Mouse (Mus musculus) forebrain, embryonic 11.5 days (tissue): ENCODE results near the gene Gm6034. TPM values are rescaled to one million over a fixed set of nuclear protein-coding genes. Genes with fewer than 3 reads are reported as not detected.
"Not testable (repeated sequence)": the region's sequence is repeated elsewhere in the genome, so short reads cannot be mapped to it uniquely, and the experiment has no call there.

Experiments
- ATAC-seq: fragments of 200-750 bp; cut with Nextera tagmentation; replicated peaks from 2 replicates; pipeline ENCODE4 v1.8.0; 2017; ENCODE audit warnings: moderate TSS enrichment; ENCODE audit not compliant: low FRiP score
- DNase-seq: peaks from one replicate; pipeline ENCODE4 v3.0.0-alpha.2; 2017; ENCODE audit warnings: low spot score
- H3K27ac ChIP-seq: fragments of 300-500 bp; sonication (generic); 2 replicates; pipeline ENCODE4 v1.5.1; 2014; ENCODE audit warnings: low read depth, low read length
- H3K27me3 ChIP-seq: fragments of 300-500 bp; sonication (generic); 2 replicates; pipeline ENCODE4 v1.6.1; 2014; ENCODE audit warnings: mild to moderate bottlenecking, low read length, mixed read lengths; ENCODE audit not compliant: control insufficient read depth, insufficient read depth
- H3K36me3 ChIP-seq: fragments of 300-500 bp; sonication (generic); 2 replicates; pipeline ENCODE4 v1.6.1; 2014; ENCODE audit warnings: mild to moderate bottlenecking, low read length, moderate library complexity, mixed read lengths; ENCODE audit not compliant: control insufficient read depth, insufficient read depth
- H3K4me1 ChIP-seq: fragments of 300-500 bp; sonication (generic); replicated peaks from 2 replicates; pipeline ENCODE4 v1.6.1; 2014; ENCODE audit warnings: low read length, mixed read lengths; ENCODE audit not compliant: control insufficient read depth, insufficient read depth
- H3K4me2 ChIP-seq: fragments of 300-500 bp; sonication (generic); 2 replicates; pipeline ENCODE4 v1.6.1; 2014; ENCODE audit warnings: low read depth, mild to moderate bottlenecking, low read length, moderate library complexity, mixed read lengths; ENCODE audit not compliant: severe bottlenecking
- H3K4me3 ChIP-seq: fragments of 300-500 bp; sonication (generic); 2 replicates; pipeline ENCODE4 v1.5.1; 2014; ENCODE audit warnings: low read depth, low read length
- H3K9ac ChIP-seq: fragments of 300-500 bp; sonication (generic); 2 replicates; pipeline ENCODE4 v1.6.1; 2014; ENCODE audit warnings: low read length
- H3K9me3 ChIP-seq: fragments of 300-500 bp; sonication (generic); 2 replicates; pipeline ENCODE4 v1.6.1; 2016; ENCODE audit warnings: low read length, mixed read lengths; ENCODE audit not compliant: control insufficient read depth
- WGBS: fragments of 180-500 bp; shearing (Covaris S2); extraction: QIAGEN DNeasy Blood & Tissue Kit; methylation state at CpG from one replicate; pipeline ENCODE4 v1.1.7; 2014; 5-methylcytosine and 5-hydroxymethylcytosine counted together
- polyA plus RNA-seq: library from polyadenylated mRNA; unstranded; fragments of >200 nt; fragmentation: Nextera tagmentation; extraction: Ambion mirVana; gene quantifications from 2 replicates; pipeline ENCODE4 v1.2.1, GENCODE M21; 2014

Gene Gm6034
- polyA plus RNA-seq, 1 experiment from 2014 or later: not detected

DNA sequence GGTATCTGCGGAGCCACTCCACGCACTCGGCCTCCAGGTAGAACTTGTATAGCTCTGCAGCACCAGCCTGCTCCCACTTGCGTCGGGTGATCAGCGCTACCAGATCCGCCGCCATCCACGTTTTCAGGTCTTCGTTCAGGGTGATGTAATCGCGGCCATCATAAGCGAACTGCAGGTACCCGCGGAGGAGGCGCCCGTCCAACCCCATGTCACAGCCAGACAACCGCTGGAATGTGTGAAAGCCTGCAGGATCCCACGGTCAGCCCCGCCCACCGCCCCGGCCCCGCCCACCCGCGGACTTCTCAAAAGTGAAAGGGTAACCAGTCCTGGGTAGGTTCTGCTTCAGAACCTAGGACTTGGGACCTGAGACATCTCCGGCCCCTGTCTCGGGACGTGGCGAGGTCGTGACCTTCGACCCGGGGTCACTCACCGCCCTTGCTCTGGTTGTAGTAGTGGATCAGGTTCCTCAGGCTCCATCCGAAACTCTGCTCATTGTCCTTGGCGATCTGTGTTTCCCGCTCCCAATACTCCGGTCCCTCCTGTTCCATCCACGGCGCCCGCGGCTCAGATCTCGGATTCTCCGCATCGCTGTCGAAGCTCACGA, 40.6 kb downstream of the Gm6034 start:
- peak overlapping the region; percentile 49 for H3K4me3 ChIP-seq
- DNase-seq (peak; percentile 87), ATAC-seq (peak; percentile 78)
- H3K9me3 ChIP-seq: no peaks in the 10 kb centered on the region
- no peak overlapping the region for H3K27ac ChIP-seq
- H3K36me3 ChIP-seq: no peaks in the 10 kb centered on the region
- H3K4me1 ChIP-seq: no peaks in the 10 kb centered on the region
- H3K27me3 ChIP-seq: peaks cover 9% of the 10 kb centered on the region; the same call in 1 of the 2 replicates
- H3K4me2 ChIP-seq: peak overlapping the region; percentile 99
- peak overlapping the region; percentile 77 for H3K9ac ChIP-seq
- under 1% methylated on average over 45 of the region's 46 CpGs for WGBS

DNA sequence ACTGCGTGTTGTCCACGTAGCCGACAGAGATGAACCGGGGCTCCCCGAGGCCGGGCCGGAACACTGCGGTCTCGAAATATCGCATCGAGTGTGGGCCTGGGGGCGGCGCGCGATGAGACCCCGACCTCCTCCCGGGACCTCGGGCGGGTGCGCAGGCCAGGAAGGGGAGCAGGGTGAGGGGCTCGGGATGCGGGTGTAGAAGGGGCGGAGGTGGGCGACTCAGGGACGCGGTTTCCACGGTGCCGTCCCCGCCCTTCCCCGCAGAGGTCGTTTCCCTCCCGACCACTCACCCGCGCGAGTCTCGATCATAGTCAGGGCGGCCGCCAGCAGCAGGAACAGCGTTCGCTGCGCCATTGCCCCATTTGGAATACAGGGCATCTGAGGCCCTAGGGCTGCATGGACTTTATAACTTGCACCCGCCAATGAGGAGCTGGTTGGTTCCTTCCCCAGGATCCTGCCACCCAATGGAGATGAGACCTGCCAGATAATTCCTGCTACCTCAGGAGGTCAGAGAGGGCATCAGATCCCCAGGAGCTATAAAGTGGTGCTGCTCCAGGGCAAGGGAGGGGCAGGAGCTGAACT, 41.2 kb downstream of the Gm6034 start:
- peak; percentile 72 for DNase-seq
- peak overlapping the region; percentile 99 for H3K4me2 ChIP-seq
- peak; percentile 61 for ATAC-seq
- H3K9ac ChIP-seq: peak overlapping the region; percentile 77
- H3K27ac ChIP-seq: no peak overlapping the region
- no peaks in the 10 kb centered on the region for H3K9me3 ChIP-seq
- H3K36me3 ChIP-seq: no peaks in the 10 kb centered on the region
- H3K27me3 ChIP-seq: peaks cover 9% of the 10 kb centered on the region; the same call in 1 of the 2 replicates
- WGBS: 0% methylated on average over 42 of the region's 42 CpGs
- H3K4me3 ChIP-seq: peak overlapping the region; percentile 49
- no peaks in the 10 kb centered on the region for H3K4me1 ChIP-seq

DNA sequence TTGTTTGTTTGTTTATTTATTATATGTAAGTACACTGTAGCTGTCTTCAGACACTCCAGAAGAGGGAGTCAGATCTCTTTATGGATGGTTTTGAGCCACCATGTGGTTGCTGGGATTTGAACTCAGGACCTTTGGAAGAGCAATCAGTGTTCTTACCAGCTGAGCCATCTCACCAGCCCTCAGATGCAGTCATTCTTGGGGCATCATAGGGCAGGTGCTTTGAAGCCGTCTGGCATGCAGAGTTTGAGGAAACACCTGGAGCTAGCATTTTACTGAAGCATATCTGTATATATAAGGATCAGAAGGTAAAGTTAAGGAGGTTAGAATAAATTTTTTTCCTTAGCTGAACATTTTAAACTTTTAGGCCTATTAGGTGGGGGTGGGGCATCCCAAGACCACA, 43.2 kb downstream of the Gm6034 start:
- not testable (repeated sequence) for H3K4me1 ChIP-seq, H3K36me3 ChIP-seq
- WGBS: 77% methylated on average over 1 of the region's 1 CpGs

DNA sequence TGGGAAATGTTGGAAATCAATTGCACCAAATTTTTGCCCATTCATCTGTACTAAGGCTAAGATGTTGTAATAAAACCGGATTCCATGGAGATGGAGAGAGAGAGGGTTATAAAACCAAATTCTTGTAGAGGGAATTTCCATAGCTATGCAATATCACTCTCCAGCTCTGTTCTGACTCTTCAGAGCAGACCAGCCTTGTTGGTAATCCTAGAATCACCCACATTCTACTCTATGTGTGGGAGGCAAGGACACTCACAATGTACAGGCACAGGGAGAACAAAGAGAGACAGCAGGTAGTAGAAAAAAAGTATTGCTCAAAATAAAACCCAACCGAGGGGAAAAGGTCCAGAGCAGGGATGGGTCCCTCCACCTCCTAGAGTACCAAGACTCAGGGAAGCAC, 49.2 kb downstream of the Gm6034 start:
- H3K4me2 ChIP-seq, H3K36me3 ChIP-seq, H3K9me3 ChIP-seq, H3K9ac ChIP-seq, H3K4me3 ChIP-seq, H3K27ac ChIP-seq, DNase-seq, ATAC-seq, H3K27me3 ChIP-seq, H3K4me1 ChIP-seq: not testable (repeated sequence)
- WGBS: no CpG with 5 or more reads among the region's 2 CpGs

More for the DNA sequence above, 43.2 kb downstream of the Gm6034 start:
- not testable (repeated sequence) for DNase-seq, H3K9ac ChIP-seq, H3K4me3 ChIP-seq, H3K4me2 ChIP-seq, H3K9me3 ChIP-seq, H3K27me3 ChIP-seq, H3K27ac ChIP-seq, ATAC-seq

DNA sequence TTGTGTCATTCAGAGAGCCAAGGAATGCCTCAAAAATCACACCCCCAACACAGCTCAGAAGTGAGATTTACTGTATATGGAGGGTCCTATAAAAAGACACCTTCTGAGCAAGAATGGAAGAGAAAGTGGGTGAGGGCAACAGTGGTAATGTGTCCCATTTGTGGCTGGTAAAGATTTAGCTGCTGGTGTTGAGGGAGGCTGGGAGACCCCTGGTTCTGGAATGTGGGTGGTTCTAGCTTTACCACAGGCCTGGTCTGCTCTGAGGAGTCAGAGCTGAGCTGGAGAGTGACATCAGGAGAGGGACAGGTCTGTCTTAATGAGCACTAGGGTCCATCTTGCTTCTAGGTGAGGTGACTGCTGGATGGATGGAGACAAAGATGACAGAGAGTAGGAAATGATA, 49.8 kb downstream of the Gm6034 start:
- H3K4me3 ChIP-seq, H3K4me1 ChIP-seq, H3K9ac ChIP-seq, H3K27me3 ChIP-seq, ATAC-seq, H3K36me3 ChIP-seq, H3K27ac ChIP-seq, H3K9me3 ChIP-seq, H3K4me2 ChIP-seq: not testable (repeated sequence)
- DNase-seq: peak; percentile 3

DNA sequence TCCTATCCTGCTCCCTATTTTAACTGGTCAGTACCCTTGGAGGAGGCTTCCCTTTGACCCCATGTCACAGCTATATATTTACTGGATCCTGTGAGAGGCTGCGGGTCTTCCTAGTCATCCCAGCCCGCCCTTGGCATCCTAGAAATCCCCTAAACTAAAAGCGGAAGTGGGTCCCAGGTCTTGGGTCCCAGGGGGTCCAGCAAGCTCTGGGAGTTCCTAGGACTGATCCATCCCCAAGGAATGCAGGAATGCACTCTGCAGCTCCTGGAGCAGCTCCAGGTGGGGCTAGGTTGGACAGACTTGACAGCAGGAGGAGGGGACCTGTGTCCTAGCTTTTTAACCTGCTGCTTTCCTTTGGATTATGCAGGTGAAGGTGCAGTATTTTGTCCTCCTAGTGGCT, 51.2 kb downstream of the Gm6034 start:
- H3K4me1 ChIP-seq: no peaks in the 10 kb centered on the region
- no peaks in the 10 kb centered on the region for H3K36me3 ChIP-seq
- no peak overlapping the region for H3K4me3 ChIP-seq
- no peak overlapping the region for H3K9ac ChIP-seq
- no peaks in the 10 kb centered on the region for H3K9me3 ChIP-seq
- H3K4me2 ChIP-seq: no peak overlapping the region
- ATAC-seq (no peak), DNase-seq (no peak)
- WGBS: 17% methylated on average over 3 of the region's 3 CpGs
- H3K27me3 ChIP-seq: no peaks in the 10 kb centered on the region
- H3K27ac ChIP-seq: no peak overlapping the region

DNA sequence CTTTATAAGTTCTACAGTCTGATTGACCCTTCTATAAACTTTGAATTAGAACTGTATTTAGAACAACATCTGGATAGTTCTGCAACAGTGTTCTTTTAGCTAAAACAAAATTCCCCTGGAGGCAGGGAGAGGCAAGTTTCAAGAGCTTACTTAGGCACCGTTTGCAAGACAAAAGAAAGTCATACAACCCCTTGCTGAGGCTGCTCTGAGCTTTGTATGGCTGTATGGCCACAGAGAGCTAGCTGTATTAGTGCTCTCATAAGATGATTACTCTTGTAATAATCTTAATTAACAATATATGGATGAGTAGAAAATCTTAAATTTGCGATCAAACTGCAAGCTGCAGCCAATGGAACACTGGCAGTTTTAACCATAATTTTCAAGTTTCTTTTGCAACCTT, 56.8 kb downstream of the Gm6034 start:
- H3K9ac ChIP-seq, H3K4me1 ChIP-seq, H3K27me3 ChIP-seq, H3K4me2 ChIP-seq, H3K36me3 ChIP-seq, H3K4me3 ChIP-seq, H3K27ac ChIP-seq, ATAC-seq, H3K9me3 ChIP-seq, DNase-seq: not testable (repeated sequence)
- WGBS: 42% methylated on average over 2 of the region's 2 CpGs

DNA sequence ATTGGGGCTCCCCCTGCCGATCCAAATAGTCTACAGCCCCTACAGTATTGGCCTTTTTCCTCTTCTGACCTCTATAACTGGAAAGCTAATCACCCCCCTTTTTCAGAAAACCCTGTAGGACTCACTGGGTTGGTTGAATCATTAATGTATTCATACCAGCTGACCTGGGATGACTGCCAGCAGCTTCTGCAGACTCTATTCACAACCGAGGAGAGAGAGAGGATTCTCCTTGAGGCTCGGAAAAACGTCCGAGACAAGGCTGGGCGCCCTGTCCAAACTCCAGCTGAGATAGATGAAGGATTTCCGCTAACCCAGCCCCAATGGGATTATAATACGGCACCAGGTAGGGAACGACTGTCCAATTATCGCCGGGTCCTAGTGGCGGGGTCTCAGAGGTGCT, 59.3 kb downstream of the Gm6034 start:
- H3K4me1 ChIP-seq, H3K4me2 ChIP-seq, H3K27me3 ChIP-seq, H3K36me3 ChIP-seq, H3K9me3 ChIP-seq, H3K27ac ChIP-seq, ATAC-seq, H3K9ac ChIP-seq, H3K4me3 ChIP-seq: not testable (repeated sequence)
- DNase-seq: peak; percentile 1
- 92% methylated on average over 11 of the region's 12 CpGs for WGBS
